Mouse (Mus musculus): ENCODE results near the gene Lrrc27. TPM values are rescaled to one million over a fixed set of nuclear protein-coding genes. Genes with fewer than 3 reads are reported as not detected.

The Lrrc27 gene
- polyA plus RNA-seq, 1 experiment from 2014 or later = 0.43 TPM

DNA sequence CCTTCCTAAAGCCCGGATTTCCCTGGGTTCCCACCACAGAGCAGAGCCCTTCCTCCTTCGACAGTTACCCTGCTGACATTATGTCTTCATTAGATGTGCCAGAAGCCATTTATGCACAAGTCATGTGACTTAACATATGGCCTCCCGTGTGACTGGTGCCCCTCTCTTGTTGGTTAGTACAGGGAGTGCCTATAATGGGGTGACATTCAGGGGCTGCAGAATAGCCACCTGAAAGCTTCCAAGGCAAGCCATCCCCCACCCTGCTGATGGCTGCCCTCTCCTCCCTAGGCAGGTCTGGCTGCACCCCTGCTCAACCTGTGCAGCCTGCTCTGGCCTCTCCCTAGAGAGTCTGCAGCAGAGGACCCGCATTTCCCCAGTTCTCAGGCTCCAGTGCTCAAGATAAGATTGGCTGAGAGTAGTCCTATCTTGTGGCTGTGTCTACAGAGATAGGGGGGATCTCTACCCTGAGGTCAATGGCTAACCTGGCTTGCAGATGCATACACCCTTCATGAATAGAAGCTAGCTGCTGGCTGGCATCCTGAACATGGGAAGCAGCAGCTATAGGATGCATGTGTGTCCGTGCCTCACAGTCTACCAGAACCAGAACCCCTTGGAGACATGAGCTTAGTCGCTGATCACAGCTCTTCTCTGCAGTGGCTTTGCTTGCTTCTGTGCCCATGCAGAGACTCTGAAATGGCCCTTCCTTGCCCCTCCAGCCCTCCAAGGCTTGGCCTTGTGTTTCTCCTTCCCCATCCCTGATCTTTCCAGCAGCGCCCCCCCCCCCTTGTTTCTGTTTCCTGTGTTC is 36.8 kb downstream of the Lrrc27 start:
- Histone ChIP-seq H3K9ac (replicated peaks) (no peak overlapping the region), H3K27ac (ENCODE audit: low read depth) (no peak overlapping the region), H3K27me3 (ENCODE audit: insufficient read depth, low read length) (no peaks in the 10 kb centered on the region), H3K4me1 (ENCODE audit: insufficient read depth) (peaks cover 33% of the 10 kb centered on the region), H3K36me3 (replicated peaks; ENCODE audit: insufficient read depth, low read length) (no peaks in the 10 kb centered on the region), H3K9me3 (ENCODE audit: low read length) (no peaks in the 10 kb centered on the region), H3K4me2 (ENCODE audit: low read depth, low read length) (peak overlapping the region; percentile 80), H3K4me3 (ENCODE audit: low read depth, low read length) (peak overlapping the region; percentile 58)
- WGBS (ENCODE audit: insufficient replicate concordance) = 38% methylated on average over 7 of the region's 7 CpGs
- DNase-seq (no peak), ATAC-seq (no peak)
- TF ChIP-seq EP300 (IDR thresholded peaks at IDR 0.05; ENCODE audit: low read depth) = no peak
- TF ChIP-seq CTCF (IDR thresholded peaks at IDR 0.05; ENCODE audit: low read depth) = no peak

GRCm38 (mm10) chr7:139251881-139252301 is 39.1 kb downstream of the Lrrc27 start:
- Histone ChIP-seq H3K4me3 (ENCODE audit: low read depth, low read length) (no peak overlapping the region), H3K4me2 (ENCODE audit: low read depth, low read length) (no peak overlapping the region), H3K4me1 (ENCODE audit: insufficient read depth) (peaks cover 33% of the 10 kb centered on the region), H3K27ac (ENCODE audit: low read depth) (no peak overlapping the region), H3K27me3 (ENCODE audit: insufficient read depth, low read length) (no peaks in the 10 kb centered on the region), H3K9me3 (ENCODE audit: low read length) (no peaks in the 10 kb centered on the region), H3K36me3 (replicated peaks; ENCODE audit: insufficient read depth, low read length) (peaks cover 6% of the 10 kb centered on the region; the same call in 1 of the 2 replicates), H3K9ac (replicated peaks) (no peak overlapping the region)
- DNase-seq (peak; percentile 45), ATAC-seq (no peak)
- WGBS (ENCODE audit: insufficient replicate concordance) = 66% methylated on average over 5 of the region's 5 CpGs
- TF ChIP-seq CTCF (IDR thresholded peaks at IDR 0.05; ENCODE audit: low read depth) (no peak), EP300 (IDR thresholded peaks at IDR 0.05; ENCODE audit: low read depth) (no peak)

GRCm38 (mm10) chr7:139252566-139252965 is 39.8 kb downstream of the Lrrc27 start:
- DNase-seq = no peak
- Histone ChIP-seq H3K9ac (replicated peaks) (no peak overlapping the region), H3K4me3 (ENCODE audit: low read depth, low read length) (no peak overlapping the region), H3K4me2 (ENCODE audit: low read depth, low read length) (no peak overlapping the region), H3K36me3 (replicated peaks; ENCODE audit: insufficient read depth, low read length) (peaks cover 6% of the 10 kb centered on the region; the same call in 1 of the 2 replicates), H3K27ac (ENCODE audit: low read depth) (no peak overlapping the region), H3K27me3 (ENCODE audit: insufficient read depth, low read length) (no peaks in the 10 kb centered on the region), H3K9me3 (ENCODE audit: low read length) (no peaks in the 10 kb centered on the region), H3K4me1 (ENCODE audit: insufficient read depth) (peaks cover 28% of the 10 kb centered on the region)
- TF ChIP-seq EP300 (IDR thresholded peaks at IDR 0.05; ENCODE audit: low read depth) (no peak), CTCF (IDR thresholded peaks at IDR 0.05; ENCODE audit: low read depth) (no peak)
- ATAC-seq = no peak
- WGBS (ENCODE audit: insufficient replicate concordance) = 63% methylated on average over 7 of the region's 7 CpGs

DNA sequence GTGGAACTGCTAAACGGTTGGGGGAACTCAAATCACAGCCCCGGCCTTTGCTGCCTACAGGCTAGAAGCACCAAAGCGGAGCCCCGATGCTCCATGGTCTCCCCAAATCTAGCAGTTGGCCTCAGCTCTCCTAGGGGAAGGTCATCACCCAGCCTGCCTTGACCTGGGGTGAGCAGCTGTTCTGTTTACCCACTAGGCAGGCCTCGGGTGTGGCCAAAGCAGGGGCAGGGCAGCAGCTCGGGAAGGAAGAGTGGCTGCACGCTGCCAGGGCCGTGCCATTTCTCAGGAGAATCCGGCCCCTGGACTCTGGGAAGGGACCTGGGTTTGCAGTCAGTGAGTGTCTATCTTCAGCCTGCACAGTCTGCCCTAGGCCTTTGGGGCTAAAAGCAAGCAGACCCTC is 40.2 kb downstream of the Lrrc27 start:
- no peaks in the 10 kb centered on the region for H3K9me3 ChIP-seq (ENCODE audit: low read length)
- H3K4me2 ChIP-seq (ENCODE audit: low read depth, low read length) = no peak overlapping the region
- no peaks in the 10 kb centered on the region for H3K27me3 ChIP-seq (ENCODE audit: insufficient read depth, low read length)
- no peak overlapping the region for H3K9ac ChIP-seq (replicated peaks)
- ATAC-seq (no peak), DNase-seq (no peak)
- no peak for TF ChIP-seq CTCF (IDR thresholded peaks at IDR 0.05; ENCODE audit: low read depth)
- H3K27ac ChIP-seq (ENCODE audit: low read depth) = no peak overlapping the region
- 46% methylated on average over 9 of the region's 9 CpGs for WGBS (ENCODE audit: insufficient replicate concordance)
- H3K4me3 ChIP-seq (ENCODE audit: low read depth, low read length) = no peak overlapping the region
- peaks cover 6% of the 10 kb centered on the region; the same call in 1 of the 2 replicates for H3K36me3 ChIP-seq (replicated peaks; ENCODE audit: insufficient read depth, low read length)
- peaks cover 24% of the 10 kb centered on the region for H3K4me1 ChIP-seq (ENCODE audit: insufficient read depth)

GRCm38 (mm10) chr7:139253462-139253861 is 40.7 kb downstream of the Lrrc27 start:
- Histone ChIP-seq H3K27me3 (ENCODE audit: insufficient read depth, low read length) (no peaks in the 10 kb centered on the region), H3K27ac (ENCODE audit: low read depth) (no peak overlapping the region), H3K9me3 (ENCODE audit: low read length) (no peaks in the 10 kb centered on the region), H3K9ac (replicated peaks) (no peak overlapping the region), H3K4me1 (ENCODE audit: insufficient read depth) (peaks cover 23% of the 10 kb centered on the region), H3K4me3 (ENCODE audit: low read depth, low read length) (no peak overlapping the region), H3K36me3 (replicated peaks; ENCODE audit: insufficient read depth, low read length) (peaks cover 6% of the 10 kb centered on the region; the same call in 1 of the 2 replicates), H3K4me2 (ENCODE audit: low read depth, low read length) (no peak overlapping the region)
- TF ChIP-seq EP300 (IDR thresholded peaks at IDR 0.05; ENCODE audit: low read depth) (no peak), CTCF (IDR thresholded peaks at IDR 0.05; ENCODE audit: low read depth) (no peak)
- DNase-seq (no peak), ATAC-seq (no peak)
- WGBS (ENCODE audit: insufficient replicate concordance) = 42% methylated on average over 3 of the region's 3 CpGs

- Histone ChIP-seq H3K4me2 (ENCODE audit: low read depth, low read length) (no peak overlapping the region), H3K4me1 (ENCODE audit: insufficient read depth) (peaks cover 21% of the 10 kb centered on the region), H3K27ac (ENCODE audit: low read depth) (no peak overlapping the region), H3K4me3 (ENCODE audit: low read depth, low read length) (no peak overlapping the region), H3K27me3 (ENCODE audit: insufficient read depth, low read length) (no peaks in the 10 kb centered on the region), H3K9me3 (ENCODE audit: low read length) (no peaks in the 10 kb centered on the region), H3K36me3 (replicated peaks; ENCODE audit: insufficient read depth, low read length) (peaks cover 6% of the 10 kb centered on the region; the same call in 1 of the 2 replicates), H3K9ac (replicated peaks) (no peak overlapping the region)
- ATAC-seq (no peak), DNase-seq (no peak)
- TF ChIP-seq CTCF (IDR thresholded peaks at IDR 0.05; ENCODE audit: low read depth) (no peak), EP300 (IDR thresholded peaks at IDR 0.05; ENCODE audit: low read depth) (no peak)
- WGBS (ENCODE audit: insufficient replicate concordance) = 78% methylated on average over 5 of the region's 5 CpGs
Observed at GRCm38 (mm10) chr7:139254626-139255025, 41.8 kb downstream of the Lrrc27 start.
